Mouse (Mus musculus): ENCODE measurements at regions not wholly inside any gene's neighbourhood (a gene's known extent, or its start where the extent isn't known, plus 50 kb on each side); places are given as distances from the start of the nearest gene placed in this dataset.

GRCm38 (mm10) chr16:77537351-77537750 is 64.5 kb downstream of the Gm11146 start:
- H3K27ac ChIP-seq (ENCODE audit: low read length), result no peak overlapping the region
- no peaks in the 10 kb centered on the region for H3K27me3 ChIP-seq (ENCODE audit: control insufficient read depth, insufficient read depth, low read length)
- H3K4me1 ChIP-seq (ENCODE audit: control insufficient read depth, insufficient read depth, low read length), result no peaks in the 10 kb centered on the region
- no peak overlapping the region for H3K9ac ChIP-seq (ENCODE audit: low read length)
- H3K4me3 ChIP-seq (ENCODE audit: low read length), result no peak overlapping the region
- 85% methylated on average over 4 of the region's 4 CpGs for WGBS
- ATAC-seq (replicated peaks; ENCODE audit: extremely low read depth, insufficient read depth, low FRiP score), result no peak
- no peaks in the 10 kb centered on the region for H3K9me3 ChIP-seq (replicated peaks; ENCODE audit: control insufficient read depth, low read length)
- no peaks in the 10 kb centered on the region for H3K36me3 ChIP-seq (ENCODE audit: control insufficient read depth, insufficient read depth)
- H3K4me2 ChIP-seq (ENCODE audit: low read depth, low read length), result no peak overlapping the region

GRCm38 (mm10) chr16:77536746-77537145 is 65.1 kb downstream of the Gm11146 start:
- no peaks in the 10 kb centered on the region for H3K4me1 ChIP-seq (ENCODE audit: control insufficient read depth, insufficient read depth, low read length)
- H3K4me3 ChIP-seq (ENCODE audit: low read length), result no peak overlapping the region
- ATAC-seq (replicated peaks; ENCODE audit: extremely low read depth, insufficient read depth, low FRiP score), result no peak
- no peaks in the 10 kb centered on the region for H3K36me3 ChIP-seq (ENCODE audit: control insufficient read depth, insufficient read depth)
- H3K9me3 ChIP-seq (replicated peaks; ENCODE audit: control insufficient read depth, low read length), result no peaks in the 10 kb centered on the region
- no peak overlapping the region for H3K27ac ChIP-seq (ENCODE audit: low read length)
- 80% methylated on average over 10 of the region's 10 CpGs for WGBS
- H3K4me2 ChIP-seq (ENCODE audit: low read depth, low read length), result no peak overlapping the region
- no peak overlapping the region for H3K9ac ChIP-seq (ENCODE audit: low read length)
- H3K27me3 ChIP-seq (ENCODE audit: control insufficient read depth, insufficient read depth, low read length), result no peaks in the 10 kb centered on the region

- Histone ChIP-seq H3K4me1 (ENCODE audit: control insufficient read depth, insufficient read depth, low read length) (no peaks in the 10 kb centered on the region), H3K4me3 (ENCODE audit: low read length) (no peak overlapping the region), H3K27me3 (ENCODE audit: control insufficient read depth, insufficient read depth, low read length) (no peaks in the 10 kb centered on the region), H3K9me3 (replicated peaks; ENCODE audit: control insufficient read depth, low read length) (no peaks in the 10 kb centered on the region), H3K9ac (ENCODE audit: low read length) (no peak overlapping the region), H3K4me2 (ENCODE audit: low read depth, low read length) (no peak overlapping the region), H3K27ac (ENCODE audit: low read length) (no peak overlapping the region), H3K36me3 (ENCODE audit: control insufficient read depth, insufficient read depth) (no peaks in the 10 kb centered on the region)
- WGBS, result 78% methylated on average over 6 of the region's 6 CpGs
- ATAC-seq (replicated peaks; ENCODE audit: extremely low read depth, insufficient read depth, low FRiP score), result no peak
These were observed 65.6 kb downstream of the Gm11146 start for GRCm38 (mm10) chr16:77536314-77536713.

- Histone ChIP-seq H3K27me3 (ENCODE audit: control insufficient read depth, insufficient read depth, low read length) (no peaks in the 10 kb centered on the region), H3K9me3 (replicated peaks; ENCODE audit: control insufficient read depth, low read length) (no peaks in the 10 kb centered on the region), H3K9ac (ENCODE audit: low read length) (no peak overlapping the region), H3K27ac (ENCODE audit: low read length) (no peak overlapping the region), H3K4me2 (ENCODE audit: low read depth, low read length) (no peak overlapping the region), H3K36me3 (ENCODE audit: control insufficient read depth, insufficient read depth) (peaks cover 6% of the 10 kb centered on the region), H3K4me3 (ENCODE audit: low read length) (no peak overlapping the region), H3K4me1 (ENCODE audit: control insufficient read depth, insufficient read depth, low read length) (no peaks in the 10 kb centered on the region)
- 93% methylated on average over 3 of the region's 3 CpGs for WGBS
- ATAC-seq (replicated peaks; ENCODE audit: extremely low read depth, insufficient read depth, low FRiP score), result no peak
These were observed 66.9 kb downstream of the Gm11146 start for GRCm38 (mm10) chr16:77535021-77535420.

- Histone ChIP-seq H3K4me1 (ENCODE audit: control insufficient read depth, insufficient read depth, low read length) (0 out of 2 replicates have a peak, but pooled peaks cover under 1% of the 10 kb centered on the region), H3K4me2 (ENCODE audit: low read depth, low read length) (no peak overlapping the region), H3K27ac (ENCODE audit: low read length) (no peak overlapping the region), H3K4me3 (ENCODE audit: low read length) (no peak overlapping the region), H3K9ac (ENCODE audit: low read length) (no peak overlapping the region), H3K27me3 (ENCODE audit: control insufficient read depth, insufficient read depth, low read length) (no peaks in the 10 kb centered on the region), H3K9me3 (replicated peaks; ENCODE audit: control insufficient read depth, low read length) (no peaks in the 10 kb centered on the region), H3K36me3 (ENCODE audit: control insufficient read depth, insufficient read depth) (peaks cover 10% of the 10 kb centered on the region)
- WGBS, result 88% methylated on average over 10 of the region's 10 CpGs
- ATAC-seq (replicated peaks; ENCODE audit: extremely low read depth, insufficient read depth, low FRiP score), result no peak
These were observed 70.3 kb downstream of the Gm11146 start for GRCm38 (mm10) chr16:77531596-77531995.

- Histone ChIP-seq H3K4me3 (ENCODE audit: low read length) (no peak overlapping the region), H3K36me3 (ENCODE audit: control insufficient read depth, insufficient read depth) (peaks cover 10% of the 10 kb centered on the region), H3K9me3 (replicated peaks; ENCODE audit: control insufficient read depth, low read length) (no peaks in the 10 kb centered on the region), H3K4me1 (ENCODE audit: control insufficient read depth, insufficient read depth, low read length) (peaks cover 2% of the 10 kb centered on the region; the same call in 1 of the 2 replicates), H3K27ac (ENCODE audit: low read length) (no peak overlapping the region), H3K9ac (ENCODE audit: low read length) (no peak overlapping the region), H3K4me2 (ENCODE audit: low read depth, low read length) (no peak overlapping the region), H3K27me3 (ENCODE audit: control insufficient read depth, insufficient read depth, low read length) (no peaks in the 10 kb centered on the region)
- no peak for ATAC-seq (replicated peaks; ENCODE audit: extremely low read depth, insufficient read depth, low FRiP score)
- WGBS, result 53% methylated on average over 1 of the region's 1 CpGs
These were observed 73.9 kb downstream of the Gm11146 start for GRCm38 (mm10) chr16:77527951-77528350.

- H3K9me3 ChIP-seq (replicated peaks; ENCODE audit: control insufficient read depth, low read length), result no peaks in the 10 kb centered on the region
- no peak overlapping the region; the same call in 1 of the 2 replicates for H3K27ac ChIP-seq (ENCODE audit: low read length)
- no peaks in the 10 kb centered on the region for H3K27me3 ChIP-seq (ENCODE audit: control insufficient read depth, insufficient read depth, low read length)
- no peak overlapping the region for H3K4me3 ChIP-seq (ENCODE audit: low read length)
- peaks cover 6% of the 10 kb centered on the region for H3K4me1 ChIP-seq (ENCODE audit: control insufficient read depth, insufficient read depth, low read length)
- WGBS, result 40% methylated on average over 3 of the region's 3 CpGs
- H3K4me2 ChIP-seq (ENCODE audit: low read depth, low read length), result no peak overlapping the region
- no peaks in the 10 kb centered on the region for H3K36me3 ChIP-seq (ENCODE audit: control insufficient read depth, insufficient read depth)
- no peak for ATAC-seq (replicated peaks; ENCODE audit: extremely low read depth, insufficient read depth, low FRiP score)
- no peak overlapping the region for H3K9ac ChIP-seq (ENCODE audit: low read length)
These were observed 87.3 kb downstream of the Gm11146 start for GRCm38 (mm10) chr16:77514606-77515005.

GRCm38 (mm10) chr16:77503556-77503955 is 98.3 kb downstream of the Gm11146 start:
- WGBS, result 41% methylated on average over 5 of the region's 5 CpGs
- no peak for ATAC-seq (replicated peaks; ENCODE audit: extremely low read depth, insufficient read depth, low FRiP score)
- Histone ChIP-seq H3K36me3 (ENCODE audit: control insufficient read depth, insufficient read depth) (peaks cover 9% of the 10 kb centered on the region; the same call in 1 of the 2 replicates), H3K4me1 (ENCODE audit: control insufficient read depth, insufficient read depth, low read length) (peaks cover 12% of the 10 kb centered on the region), H3K4me2 (ENCODE audit: low read depth, low read length) (peak overlapping the region; percentile 45), H3K4me3 (ENCODE audit: low read length) (peak overlapping the region; percentile 22; the same call in 1 of the 2 replicates), H3K27me3 (ENCODE audit: control insufficient read depth, insufficient read depth, low read length) (no peaks in the 10 kb centered on the region), H3K9me3 (replicated peaks; ENCODE audit: control insufficient read depth, low read length) (no peaks in the 10 kb centered on the region), H3K27ac (ENCODE audit: low read length) (no peak overlapping the region), H3K9ac (ENCODE audit: low read length) (no peak overlapping the region)

- WGBS, result 63% methylated on average over 5 of the region's 5 CpGs
These were observed 99.0 kb downstream of the Gm11146 start for GRCm38 (mm10) chr16:77502916-77503315.

More at GRCm38 (mm10) chr16:77502916-77503315, 99.0 kb downstream of the Gm11146 start:
- Histone ChIP-seq H3K4me2 (ENCODE audit: low read depth, low read length) (peak overlapping the region; percentile 32; the same call in 1 of the 2 replicates), H3K36me3 (ENCODE audit: control insufficient read depth, insufficient read depth) (peaks cover 9% of the 10 kb centered on the region; the same call in 1 of the 2 replicates), H3K27me3 (ENCODE audit: control insufficient read depth, insufficient read depth, low read length) (no peaks in the 10 kb centered on the region), H3K9me3 (replicated peaks; ENCODE audit: control insufficient read depth, low read length) (no peaks in the 10 kb centered on the region), H3K4me3 (ENCODE audit: low read length) (no peak overlapping the region), H3K4me1 (ENCODE audit: control insufficient read depth, insufficient read depth, low read length) (peaks cover 12% of the 10 kb centered on the region), H3K9ac (ENCODE audit: low read length) (no peak overlapping the region), H3K27ac (ENCODE audit: low read length) (no peak overlapping the region)
- ATAC-seq (replicated peaks; ENCODE audit: extremely low read depth, insufficient read depth, low FRiP score), result no peak
